Mouse (Mus musculus): ENCODE data around the gene Sos2.

DNA sequence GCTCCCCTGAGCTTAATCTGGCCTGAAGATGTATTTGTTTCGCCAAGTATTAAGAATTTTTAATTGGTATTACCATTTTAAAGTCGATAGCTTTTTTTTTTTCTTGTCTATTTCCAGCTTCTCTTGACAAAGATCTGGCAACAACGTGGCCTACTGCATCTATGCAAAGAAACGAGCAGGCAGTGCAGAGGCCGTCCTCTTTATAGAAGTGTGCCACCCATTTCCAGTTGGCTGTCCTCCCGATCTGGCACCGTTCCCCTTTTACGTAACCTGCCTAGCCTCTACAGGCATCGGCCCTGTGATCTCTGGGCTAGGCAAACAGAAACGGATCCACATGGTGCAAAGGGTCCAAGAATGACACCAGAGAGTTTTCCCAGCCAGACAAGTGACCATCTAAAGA, 1.9 kb upstream of the Sos2 start:
- no peak for TF ChIP-seq CTCF (IDR thresholded peaks at IDR 0.05; ENCODE audit: low read depth, low read length)
- no peak for TF ChIP-seq TAL1 (conservative IDR thresholded peaks at IDR 0.05; ENCODE audit: low read depth, low read length)
- no peak for TF ChIP-seq GATA1 (IDR thresholded peaks at IDR 0.05; ENCODE audit: borderline replicate concordance, low read length)
- TF ChIP-seq POLR2AphosphoS5 (IDR thresholded peaks at IDR 0.05; ENCODE audit: insufficient replicate concordance, low read depth, low read length): no peak

Measured in G1E (cell line).